Mouse (Mus musculus) lung, adult 2 months (tissue): ENCODE measurements around the gene Adcy4.

Source experiments
- CTCF ChIP-seq: fragments of 200-500 bp; IDR thresholded peaks from 2 replicates; pipeline ENCODE4 v1.5.1; 2011; ENCODE audit warnings: mild to moderate bottlenecking, low read length, control low read depth; ENCODE audit not compliant: insufficient read depth
- POLR2A ChIP-seq: fragments of 200-500 bp; IDR thresholded peaks from 2 replicates; pipeline ENCODE4 v1.6.1; 2011; ENCODE audit warnings: low read depth, mild to moderate bottlenecking, control low read depth, low read length, borderline replicate concordance; ENCODE audit errors: extremely low read depth

DNA sequence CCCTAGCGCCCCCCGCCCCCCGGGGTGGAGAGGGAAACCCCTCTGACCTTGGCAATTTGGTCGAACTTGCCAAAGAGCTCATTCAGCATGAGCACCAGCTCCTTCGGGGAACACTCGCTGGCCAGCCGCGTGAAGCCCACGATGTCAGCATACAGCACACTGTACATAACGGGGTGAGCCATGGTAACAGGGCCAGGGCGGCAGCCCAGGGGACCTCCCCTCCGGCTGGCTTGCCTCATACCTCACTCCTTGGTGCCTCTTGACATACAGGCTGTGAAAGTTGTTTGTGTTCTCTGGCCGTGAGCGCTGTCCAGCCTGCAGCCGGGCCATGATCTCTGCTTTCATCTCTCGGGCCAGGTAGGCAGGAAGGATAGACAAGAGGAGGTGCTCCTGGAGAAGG is 4.2 kb downstream of the Adcy4 start:
- TF ChIP-seq POLR2A = no peak
- TF ChIP-seq CTCF = no peak
